In genomic region chr19:57782366-57783089, GRCm38 (mm10) we compare ENCODE assay signal across 12 mouse cellular contexts.
DNase-seq lines count a peak whose midpoint lies in the region; ATAC-seq and TF ChIP-seq lines count a peak whose summit lies in the region.
"Had no signal": no experiment of that assay in that cellular context is flagged by ENCODE, and none has a peak within 500 bp of the region (broad histone marks: within the 10 kb centered on the region; RNA-seq: fewer than 3 reads in every experiment).

No protein-coding gene starts in this region.

- ATAC-seq in cerebellum, adult (ENCODE audit: insufficient number of reproducible peaks, low FRiP score, low TSS enrichment), result no peak
- ATAC-seq in intestine, postnatal 0 days, result no peak

- no peaks in the 10 kb centered on the region for H3K9me3 ChIP-seq in intestine, postnatal 0 days (ENCODE audit: control insufficient read depth)
- H3K9me3 ChIP-seq: kidney, embryonic 15.5 days; limb, embryonic 12.5 days had no signal

- no peaks in the 10 kb centered on the region for H3K27me3 ChIP-seq in intestine, postnatal 0 days (replicated peaks; ENCODE audit: control insufficient read depth, insufficient read depth, low read length)
- H3K27me3 ChIP-seq: kidney, embryonic 15.5 days; limb, embryonic 12.5 days had no signal

- no peak overlapping the region for H3K4me2 ChIP-seq in intestine, postnatal 0 days (replicated peaks; ENCODE audit: low read depth)
- H3K4me2 ChIP-seq: kidney, embryonic 15.5 days; limb, embryonic 12.5 days had no signal

- no peak for TF ChIP-seq CTCF in left cerebral cortex, adult 2 months (IDR thresholded peaks at IDR 0.05)
- TF ChIP-seq CTCF in intestine, postnatal 0 days (IDR thresholded peaks at IDR 0.05; ENCODE audit: low read depth), result no peak

- H3K36me3 ChIP-seq in intestine, postnatal 0 days (ENCODE audit: control insufficient read depth, insufficient read depth), result peaks cover 4% of the 10 kb centered on the region; the same call in 1 of the 2 replicates
- H3K36me3 ChIP-seq: G1E had no signal

- 79% methylated on average over 3 of the region's 3 CpGs for WGBS in intestine, postnatal 0 days

- H3K4me1 ChIP-seq in intestine, postnatal 0 days (replicated peaks; ENCODE audit: control insufficient read depth, insufficient read depth, low read length), result no peaks in the 10 kb centered on the region
- H3K4me1 ChIP-seq: kidney, embryonic 15.5 days; limb, embryonic 12.5 days had no signal

- peak overlapping the region; percentile 69; the same call in 1 of the 2 replicates for H3K27ac ChIP-seq in left cerebral cortex, adult 2 months
- no peak overlapping the region for H3K27ac ChIP-seq in intestine, postnatal 0 days (ENCODE audit: low read depth, low read length)
- H3K27ac ChIP-seq: kidney, embryonic 15.5 days; limb, embryonic 12.5 days had no signal

- no peak overlapping the region for H3K4me3 ChIP-seq in left cerebral cortex, adult 2 months
- H3K4me3 ChIP-seq in intestine, postnatal 0 days (ENCODE audit: low read depth, low read length), result no peak overlapping the region
- H3K4me3 ChIP-seq: kidney, embryonic 15.5 days; limb, embryonic 12.5 days had no signal

- no peak overlapping the region for H3K9ac ChIP-seq in intestine, postnatal 0 days (ENCODE audit: low read depth, low read length)
- H3K9ac ChIP-seq: kidney, embryonic 15.5 days; limb, embryonic 12.5 days had no signal

- DNase-seq in cerebellum, adult 11-12 months, result peak; percentile 20
- peak; percentile 12 for DNase-seq in kidney, postnatal 14 days
- no peak for DNase-seq in kidney, adult 8-10 months
- DNase-seq in left cerebral cortex, adult 2 months (ENCODE audit: extremely low spot score in 1 of 2, low spot score in 2 of 2), result no peak
- DNase-seq in right cerebral cortex, postnatal 4 days, result peak; percentile 27
- no peak for DNase-seq in spleen, postnatal 4 days (ENCODE audit: low spot score in 2 of 2)
- DNase-seq: gastrocnemius, postnatal 36 days had no signal

- intact Hi-C loops in left cerebral cortex, adult 2 months (cut with DNase I), result no loop called here

Comparison
In these comparisons a context has a peak if more than half of its experiments do, and no peak if none do; other contexts are left out.
1. DNase-seq: peak in cerebellum, adult 11-12 months (single experiment), kidney, postnatal 14 days (single experiment) and right cerebral cortex, postnatal 4 days (single experiment); none in kidney, adult 8-10 months (0 of 2), left cerebral cortex, adult 2 months (0 of 2) and spleen, postnatal 4 days (0 of 2).